19 mouse cellular contexts compared by ENCODE assay signal in the genomic region with DNA sequence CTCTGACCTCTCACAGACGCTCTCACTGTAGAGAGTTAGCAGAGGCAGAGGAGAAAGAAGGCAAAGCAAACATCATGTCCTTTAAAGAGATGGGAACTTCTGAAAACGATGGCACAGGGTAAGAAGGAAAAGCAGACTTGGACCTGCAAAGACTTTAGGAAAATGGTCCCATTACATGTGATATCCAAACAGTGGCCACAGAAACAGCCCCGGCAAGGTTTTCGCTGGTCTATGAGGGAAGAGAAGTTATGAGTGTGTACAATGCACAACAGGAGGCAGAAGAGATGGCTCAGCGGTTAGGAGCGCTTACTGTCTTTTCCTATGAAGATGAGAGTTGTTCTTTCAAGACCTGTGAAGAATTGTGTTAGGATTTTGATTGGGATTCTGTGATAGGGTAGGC.
"Had no signal": no experiment of that assay in that cellular context is flagged by ENCODE, and none has a peak within 500 bp of the region (broad histone marks: within the 10 kb centered on the region; RNA-seq: fewer than 3 reads in every experiment).

No protein-coding gene starts in this region.

- H3K4me3 ChIP-seq: heart, embryonic 12.5 days; heart, embryonic 13.5 days; heart, embryonic 15.5 days; hindbrain, embryonic 10.5 days; hindbrain, embryonic 12.5 days; hindbrain, embryonic 13.5 days; hindbrain, embryonic 15.5 days; intestine, embryonic 15.5 days; kidney, embryonic 15.5 days; layer of hippocampus, adult 2 months; left cerebral cortex, adult 2 months had no signal

- H3K4me2 ChIP-seq: heart, embryonic 11.5 days; heart, embryonic 12.5 days; heart, embryonic 13.5 days; heart, embryonic 15.5 days; hindbrain, embryonic 12.5 days; hindbrain, embryonic 13.5 days; hindbrain, embryonic 14.5 days; hindbrain, embryonic 15.5 days; intestine, embryonic 15.5 days; kidney, embryonic 15.5 days had no signal

- H3K9ac ChIP-seq: heart, embryonic 12.5 days; heart, embryonic 13.5 days; heart, embryonic 15.5 days; hindbrain, embryonic 12.5 days; hindbrain, embryonic 13.5 days; hindbrain, embryonic 14.5 days; hindbrain, embryonic 15.5 days; intestine, embryonic 15.5 days; kidney, embryonic 15.5 days had no signal

- H3K27me3 ChIP-seq: heart, embryonic 12.5 days; heart, embryonic 15.5 days; hindbrain, embryonic 13.5 days; hindbrain, embryonic 15.5 days; intestine, embryonic 15.5 days had no signal

- ATAC-seq: inflammation-experienced regulatory T-cells, adult 6 months; intestine, embryonic 15.5 days; intestine, embryonic 16.5 days; intestine, postnatal 0 days had no signal

- H3K4me1 ChIP-seq: heart, embryonic 12.5 days; heart, embryonic 13.5 days; heart, embryonic 15.5 days; hindbrain, embryonic 10.5 days; hindbrain, embryonic 12.5 days; hindbrain, embryonic 13.5 days; hindbrain, embryonic 15.5 days; intestine, embryonic 15.5 days; kidney, embryonic 15.5 days had no signal

- H3K9me3 ChIP-seq: heart, embryonic 12.5 days; heart, embryonic 15.5 days; hindbrain, embryonic 12.5 days; hindbrain, embryonic 13.5 days; hindbrain, embryonic 15.5 days; intestine, embryonic 15.5 days; kidney, embryonic 15.5 days had no signal

- H3K36me3 ChIP-seq: heart, embryonic 12.5 days; heart, embryonic 13.5 days; heart, embryonic 15.5 days; hindbrain, embryonic 10.5 days; hindbrain, embryonic 12.5 days; hindbrain, embryonic 13.5 days; hindbrain, embryonic 15.5 days; intestine, embryonic 15.5 days; kidney, embryonic 15.5 days had no signal

- H3K27ac ChIP-seq: heart, embryonic 13.5 days; heart, embryonic 15.5 days; hindbrain, embryonic 10.5 days; hindbrain, embryonic 12.5 days; hindbrain, embryonic 13.5 days; hindbrain, embryonic 14.5 days; hindbrain, embryonic 15.5 days; hindbrain, postnatal 0 days; intestine, embryonic 15.5 days; kidney, embryonic 15.5 days; kidney, postnatal 0 days; layer of hippocampus, adult 2 months; left cerebral cortex, adult 2 months had no signal

- DNase-seq: kidney, adult 11 months had no signal
